Mouse (Mus musculus): ENCODE measurements at regions not wholly inside any gene's neighbourhood (a gene's known extent, or its start where the extent isn't known, plus 50 kb on each side); places are given as distances from the start of the nearest gene placed in this dataset.

DNA sequence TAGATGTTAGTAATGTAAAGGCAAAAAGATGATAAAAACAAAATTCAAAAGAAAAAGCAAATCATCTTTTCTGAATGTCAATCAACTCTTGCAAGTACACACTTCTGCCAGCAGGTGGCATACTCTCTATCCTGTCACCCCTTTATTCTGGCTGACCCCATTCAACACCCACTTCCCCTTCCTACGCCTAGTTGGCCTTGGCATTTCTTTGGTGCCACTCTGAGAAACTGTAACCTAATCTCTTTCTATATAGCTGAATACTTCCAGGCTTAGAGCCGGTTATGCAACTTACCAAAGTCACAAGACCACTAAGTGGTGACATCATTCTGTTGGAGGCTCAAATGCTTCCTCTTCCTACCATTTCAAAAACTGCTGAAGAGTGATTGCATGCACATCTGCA is 165.2 kb upstream of the Pex5l start:
- 28% methylated on average over 2 of the region's 2 CpGs for WGBS
- no peak overlapping the region for H3K4me3 ChIP-seq (ENCODE audit: low read depth, low read length)
- no peak overlapping the region for H3K9ac ChIP-seq
- DNase-seq (peak; percentile 40), ATAC-seq (ENCODE audit: insufficient read depth) (peak; percentile 69; the same call in 1 of the 2 replicates)
- H3K27me3 ChIP-seq (ENCODE audit: insufficient read depth, low read length) = no peaks in the 10 kb centered on the region
- no peaks in the 10 kb centered on the region for H3K9me3 ChIP-seq (ENCODE audit: low read depth, low read length)
- H3K4me2 ChIP-seq = no peak overlapping the region
- no peaks in the 10 kb centered on the region; the same call in 1 of the 2 replicates for H3K4me1 ChIP-seq (ENCODE audit: insufficient read depth)
- H3K27ac ChIP-seq (ENCODE audit: low read depth) = no peak overlapping the region
- no peaks in the 10 kb centered on the region for H3K36me3 ChIP-seq (ENCODE audit: insufficient read depth)
- TF ChIP-seq CTCF (IDR thresholded peaks at IDR 0.05; ENCODE audit: low read depth) = peak; percentile 67

DNA sequence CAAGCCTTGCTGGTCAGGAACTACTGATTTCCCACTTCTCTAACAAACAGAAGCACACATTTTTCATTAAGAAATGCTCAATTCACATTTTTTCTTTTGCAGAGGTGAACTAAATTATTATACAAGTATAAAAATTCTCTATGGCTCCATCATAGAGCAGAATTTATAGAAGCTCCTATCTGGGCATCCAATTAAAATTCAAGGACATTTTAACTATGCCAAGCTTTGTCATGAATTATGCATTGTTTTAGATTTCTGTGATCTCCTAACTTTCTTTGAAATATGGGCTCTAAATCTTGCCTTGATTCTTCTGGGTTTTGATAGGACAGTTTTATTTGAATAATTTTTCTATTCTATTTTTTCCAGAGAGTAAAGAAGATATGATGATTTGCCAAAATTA is 163.1 kb upstream of the Pex5l start:
- Histone ChIP-seq H3K9me3 (ENCODE audit: low read depth, low read length) (no peaks in the 10 kb centered on the region), H3K36me3 (ENCODE audit: insufficient read depth) (no peaks in the 10 kb centered on the region), H3K4me3 (ENCODE audit: low read depth, low read length) (no peak overlapping the region), H3K4me1 (ENCODE audit: insufficient read depth) (no peaks in the 10 kb centered on the region; the same call in 1 of the 2 replicates), H3K9ac (no peak overlapping the region), H3K27me3 (ENCODE audit: insufficient read depth, low read length) (no peaks in the 10 kb centered on the region), H3K4me2 (no peak overlapping the region), H3K27ac (ENCODE audit: low read depth) (no peak overlapping the region)
- DNase-seq (no peak), ATAC-seq (ENCODE audit: insufficient read depth) (no peak)
- no peak for TF ChIP-seq CTCF (IDR thresholded peaks at IDR 0.05; ENCODE audit: low read depth)

DNA sequence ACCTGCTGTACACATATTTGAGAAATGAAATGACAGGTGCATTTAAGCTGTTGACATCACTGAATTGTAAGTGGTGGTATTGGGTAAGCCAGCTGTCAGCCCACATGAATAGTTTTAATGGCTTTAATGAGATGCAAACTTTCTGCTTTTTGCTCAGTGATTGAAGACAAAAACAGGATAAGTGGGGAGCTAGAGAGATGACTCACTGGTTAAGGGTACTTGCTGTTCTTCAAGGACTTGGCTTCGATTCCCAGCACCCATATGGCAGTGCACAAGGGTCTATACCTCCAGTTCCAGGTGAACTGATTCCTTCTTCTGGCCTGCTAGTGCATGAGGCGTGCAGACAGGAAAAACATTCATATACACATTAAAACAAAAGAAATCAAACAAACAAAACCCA is 162.7 kb upstream of the Pex5l start:
- Histone ChIP-seq H3K4me1 (ENCODE audit: insufficient read depth) (no peaks in the 10 kb centered on the region; the same call in 1 of the 2 replicates), H3K9me3 (ENCODE audit: low read depth, low read length) (no peaks in the 10 kb centered on the region), H3K4me3 (ENCODE audit: low read depth, low read length) (no peak overlapping the region), H3K36me3 (ENCODE audit: insufficient read depth) (no peaks in the 10 kb centered on the region), H3K27me3 (ENCODE audit: insufficient read depth, low read length) (no peaks in the 10 kb centered on the region), H3K9ac (no peak overlapping the region), H3K4me2 (no peak overlapping the region), H3K27ac (ENCODE audit: low read depth) (no peak overlapping the region)
- 51% methylated on average over 2 of the region's 2 CpGs for WGBS
- no peak for TF ChIP-seq CTCF (IDR thresholded peaks at IDR 0.05; ENCODE audit: low read depth)
- ATAC-seq (ENCODE audit: insufficient read depth) (no peak), DNase-seq (no peak)

DNA sequence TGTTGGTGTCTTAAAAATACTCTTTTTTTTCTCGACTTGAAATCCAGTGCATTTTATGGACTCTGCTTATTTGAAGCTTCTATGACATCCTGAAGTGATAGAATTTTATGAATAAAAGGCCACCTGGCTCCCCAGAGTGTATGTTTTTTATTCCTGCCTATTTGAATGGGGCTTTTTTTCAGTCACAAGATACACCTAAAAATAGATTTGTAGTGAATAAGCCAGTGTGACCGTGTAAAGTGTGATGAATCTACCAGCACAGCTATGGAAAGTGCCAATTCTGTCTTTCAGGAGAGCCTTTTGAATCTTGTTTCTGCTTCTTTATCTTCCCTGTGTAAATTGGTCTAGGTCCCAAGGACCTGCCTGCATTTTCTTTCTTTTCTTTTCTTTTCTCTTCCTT is 119.8 kb upstream of the Pex5l start:
- H3K4me1 ChIP-seq (ENCODE audit: insufficient read depth) = no peaks in the 10 kb centered on the region
- H3K36me3 ChIP-seq (ENCODE audit: insufficient read depth) = no peaks in the 10 kb centered on the region
- no peak overlapping the region for H3K4me2 ChIP-seq
- no peak for TF ChIP-seq CTCF (IDR thresholded peaks at IDR 0.05; ENCODE audit: low read depth)
- no peak overlapping the region for H3K9ac ChIP-seq
- DNase-seq (no peak), ATAC-seq (ENCODE audit: insufficient read depth) (no peak)
- H3K4me3 ChIP-seq (ENCODE audit: low read depth, low read length) = no peak overlapping the region
- H3K27ac ChIP-seq (ENCODE audit: low read depth) = no peak overlapping the region
- 51% methylated on average over 2 of the region's 2 CpGs for WGBS
- no peaks in the 10 kb centered on the region for H3K9me3 ChIP-seq (ENCODE audit: low read depth, low read length)
- no peaks in the 10 kb centered on the region for H3K27me3 ChIP-seq (ENCODE audit: insufficient read depth, low read length)

GRCm38 (mm10) chr3:33219271-33220065 is 76.4 kb upstream of the Pex5l start:
- Histone ChIP-seq H3K9me3 (ENCODE audit: low read depth, low read length) (no peaks in the 10 kb centered on the region), H3K27ac (ENCODE audit: low read depth) (no peak overlapping the region), H3K4me3 (ENCODE audit: low read depth, low read length) (no peak overlapping the region), H3K4me2 (no peak overlapping the region), H3K9ac (no peak overlapping the region), H3K36me3 (ENCODE audit: insufficient read depth) (no peaks in the 10 kb centered on the region), H3K27me3 (ENCODE audit: insufficient read depth, low read length) (no peaks in the 10 kb centered on the region), H3K4me1 (ENCODE audit: insufficient read depth) (no peaks in the 10 kb centered on the region)
- no peak for ATAC-seq (ENCODE audit: insufficient read depth)
- DNase-seq = no peak
- no peak for TF ChIP-seq CTCF (IDR thresholded peaks at IDR 0.05; ENCODE audit: low read depth)
- WGBS = 44% methylated on average over 2 of the region's 2 CpGs

GRCm38 (mm10) chr3:33218291-33218690 is 75.2 kb upstream of the Pex5l start:
- WGBS = 61% methylated on average over 2 of the region's 2 CpGs
- Histone ChIP-seq H3K27me3 (ENCODE audit: insufficient read depth, low read length) (no peaks in the 10 kb centered on the region), H3K36me3 (ENCODE audit: insufficient read depth) (no peaks in the 10 kb centered on the region), H3K4me2 (no peak overlapping the region), H3K4me3 (ENCODE audit: low read depth, low read length) (no peak overlapping the region), H3K9ac (no peak overlapping the region), H3K27ac (ENCODE audit: low read depth) (no peak overlapping the region), H3K9me3 (ENCODE audit: low read depth, low read length) (no peaks in the 10 kb centered on the region), H3K4me1 (ENCODE audit: insufficient read depth) (no peaks in the 10 kb centered on the region)
- ATAC-seq (ENCODE audit: insufficient read depth) (no peak), DNase-seq (no peak)
- no peak for TF ChIP-seq CTCF (IDR thresholded peaks at IDR 0.05; ENCODE audit: low read depth)

GRCm38 (mm10) chr3:33217360-33218034 is 74.5 kb upstream of the Pex5l start:
- ATAC-seq (ENCODE audit: insufficient read depth) = no peak
- WGBS = 60% methylated on average over 18 of the region's 18 CpGs
- Histone ChIP-seq H3K36me3 (ENCODE audit: insufficient read depth) (no peaks in the 10 kb centered on the region), H3K9ac (no peak overlapping the region), H3K4me3 (ENCODE audit: low read depth, low read length) (no peak overlapping the region), H3K27ac (ENCODE audit: low read depth) (no peak overlapping the region), H3K27me3 (ENCODE audit: insufficient read depth, low read length) (no peaks in the 10 kb centered on the region), H3K4me1 (ENCODE audit: insufficient read depth) (no peaks in the 10 kb centered on the region), H3K4me2 (no peak overlapping the region), H3K9me3 (ENCODE audit: low read depth, low read length) (no peaks in the 10 kb centered on the region)
- DNase-seq = peak; percentile 1
- TF ChIP-seq CTCF (IDR thresholded peaks at IDR 0.05; ENCODE audit: low read depth) = no peak
